Mouse (Mus musculus) midbrain, embryonic 16.5 days (tissue): ENCODE measurements at regions not wholly inside any gene's neighbourhood (a gene's known extent, or its start where the extent isn't known, plus 50 kb on each side); places are given as distances from the start of the nearest gene placed in this dataset.

Source experiments
- ATAC-seq: fragments of 200-750 bp; cut with Nextera tagmentation; 2 replicates; pipeline ENCODE4 v1.8.0; 2017; ENCODE audit warnings: moderate TSS enrichment
- H3K27ac ChIP-seq: fragments of 300-500 bp; sonication (generic); 2 replicates; pipeline ENCODE4 v1.5.1; 2014; ENCODE audit warnings: mild to moderate bottlenecking, low read length, mixed read lengths
- H3K27me3 ChIP-seq: fragments of 300-500 bp; sonication (generic); 2 replicates; pipeline ENCODE4 v1.6.1; 2014; ENCODE audit warnings: low read depth, low read length, mixed read lengths; ENCODE audit not compliant: control insufficient read depth, insufficient read depth
- H3K36me3 ChIP-seq: fragments of 300-500 bp; sonication (generic); 2 replicates; pipeline ENCODE4 v1.6.1; 2014; ENCODE audit warnings: mild to moderate bottlenecking, low read length, moderate library complexity, mixed read lengths; ENCODE audit not compliant: control insufficient read depth, insufficient read depth
- H3K4me1 ChIP-seq: fragments of 300-500 bp; sonication (generic); 2 replicates; pipeline ENCODE4 v1.6.1; 2014; ENCODE audit warnings: mild to moderate bottlenecking, low read length, mixed read lengths; ENCODE audit not compliant: control insufficient read depth, insufficient read depth
- H3K4me2 ChIP-seq: fragments of 300-500 bp; sonication (generic); 2 replicates; pipeline ENCODE4 v1.6.1; 2014; ENCODE audit warnings: mild to moderate bottlenecking, low read length, mixed read lengths
- H3K4me3 ChIP-seq: fragments of 300-500 bp; sonication (generic); 2 replicates; pipeline ENCODE4 v1.5.1; 2014; ENCODE audit warnings: low read depth, mild to moderate bottlenecking, low read length, moderate library complexity, mixed read lengths
- H3K9ac ChIP-seq: fragments of 300-500 bp; sonication (generic); 2 replicates; pipeline ENCODE4 v1.6.1; 2014; ENCODE audit warnings: low read depth, low read length, mixed read lengths
- H3K9me3 ChIP-seq: fragments of 300-500 bp; sonication (generic); replicated peaks from 2 replicates; pipeline ENCODE4 v1.6.1; 2014; ENCODE audit warnings: mild to moderate bottlenecking, low read length, mixed read lengths; ENCODE audit not compliant: control insufficient read depth, poor library complexity, severe bottlenecking
- WGBS: fragments of 180-500 bp; shearing (Covaris S2); extraction: QIAGEN DNeasy Blood & Tissue Kit; methylation state at CpG from one replicate; pipeline ENCODE4 v1.1.7; 2014; 5-methylcytosine and 5-hydroxymethylcytosine counted together

GRCm38 (mm10) chr14:37313906-37314305 lies 178.8 kb upstream of the Ghitm start:
- no peak overlapping the region for H3K27ac ChIP-seq
- H3K4me3 ChIP-seq = no peak overlapping the region
- H3K4me2 ChIP-seq = no peak overlapping the region
- H3K36me3 ChIP-seq = no peaks in the 10 kb centered on the region
- H3K9me3 ChIP-seq = no peaks in the 10 kb centered on the region
- no peaks in the 10 kb centered on the region for H3K4me1 ChIP-seq
- H3K9ac ChIP-seq = no peak overlapping the region
- ATAC-seq = no peak
- no peaks in the 10 kb centered on the region for H3K27me3 ChIP-seq

GRCm38 (mm10) chr14:37312887-37313286 lies 177.8 kb upstream of the Ghitm start:
- 91% methylated on average over 3 of the region's 3 CpGs for WGBS
- Histone ChIP-seq H3K4me2 (no peak overlapping the region), H3K27me3 (no peaks in the 10 kb centered on the region), H3K4me3 (no peak overlapping the region), H3K9ac (no peak overlapping the region), H3K9me3 (no peaks in the 10 kb centered on the region), H3K27ac (no peak overlapping the region), H3K36me3 (no peaks in the 10 kb centered on the region), H3K4me1 (no peaks in the 10 kb centered on the region)
- ATAC-seq = no peak

GRCm38 (mm10) chr14:37306622-37307274 lies 171.7 kb upstream of the Ghitm start:
- ATAC-seq = no peak
- Histone ChIP-seq H3K4me3 (no peak overlapping the region), H3K4me1 (no peaks in the 10 kb centered on the region), H3K36me3 (no peaks in the 10 kb centered on the region), H3K27ac (no peak overlapping the region), H3K27me3 (no peaks in the 10 kb centered on the region), H3K4me2 (no peak overlapping the region), H3K9ac (no peak overlapping the region), H3K9me3 (no peaks in the 10 kb centered on the region)
- WGBS = 51% methylated on average over 2 of the region's 2 CpGs

- no peaks in the 10 kb centered on the region for H3K27me3 ChIP-seq
- H3K9me3 ChIP-seq = no peaks in the 10 kb centered on the region
- no peak overlapping the region for H3K4me2 ChIP-seq
- no peaks in the 10 kb centered on the region for H3K4me1 ChIP-seq
- no peak for ATAC-seq
- no peak overlapping the region for H3K27ac ChIP-seq
- no peaks in the 10 kb centered on the region for H3K36me3 ChIP-seq
- H3K4me3 ChIP-seq = no peak overlapping the region
- no peak overlapping the region for H3K9ac ChIP-seq
Observed at GRCm38 (mm10) chr14:37298631-37299030, 163.6 kb upstream of the Ghitm start.

GRCm38 (mm10) chr14:37296531-37296930 lies 161.5 kb upstream of the Ghitm start:
- H3K36me3 ChIP-seq = no peaks in the 10 kb centered on the region
- H3K9me3 ChIP-seq = no peaks in the 10 kb centered on the region
- no peak overlapping the region for H3K4me3 ChIP-seq
- no peak overlapping the region for H3K27ac ChIP-seq
- H3K4me2 ChIP-seq = no peak overlapping the region
- H3K9ac ChIP-seq = no peak overlapping the region
- ATAC-seq = no peak
- 84% methylated on average over 1 of the region's 1 CpGs for WGBS
- H3K4me1 ChIP-seq = no peaks in the 10 kb centered on the region
- no peaks in the 10 kb centered on the region for H3K27me3 ChIP-seq

- H3K27me3 ChIP-seq = no peaks in the 10 kb centered on the region
- H3K9ac ChIP-seq = no peak overlapping the region
- H3K27ac ChIP-seq = no peak overlapping the region
- no peak overlapping the region for H3K4me2 ChIP-seq
- no peak overlapping the region for H3K4me3 ChIP-seq
- no peak for ATAC-seq
- 64% methylated on average over 4 of the region's 4 CpGs for WGBS
- no peaks in the 10 kb centered on the region for H3K9me3 ChIP-seq
- no peaks in the 10 kb centered on the region for H3K36me3 ChIP-seq
- H3K4me1 ChIP-seq = no peaks in the 10 kb centered on the region
Observed at GRCm38 (mm10) chr14:37292084-37292860, 157.2 kb upstream of the Ghitm start.

GRCm38 (mm10) chr14:37284391-37284790 lies 149.3 kb upstream of the Ghitm start:
- WGBS = 45% methylated on average over 5 of the region's 5 CpGs
- H3K36me3 ChIP-seq = no peaks in the 10 kb centered on the region
- H3K4me2 ChIP-seq = no peak overlapping the region
- H3K4me3 ChIP-seq = no peak overlapping the region
- no peak overlapping the region for H3K27ac ChIP-seq
- no peaks in the 10 kb centered on the region for H3K27me3 ChIP-seq
- no peak for ATAC-seq
- no peaks in the 10 kb centered on the region for H3K9me3 ChIP-seq
- H3K4me1 ChIP-seq = no peaks in the 10 kb centered on the region; the same call in 1 of the 2 replicates
- no peak overlapping the region for H3K9ac ChIP-seq

GRCm38 (mm10) chr14:37279356-37279755 lies 144.3 kb upstream of the Ghitm start:
- Histone ChIP-seq H3K9ac (no peak overlapping the region), H3K27ac (no peak overlapping the region), H3K4me1 (no peaks in the 10 kb centered on the region), H3K4me3 (no peak overlapping the region), H3K4me2 (no peak overlapping the region), H3K9me3 (no peaks in the 10 kb centered on the region), H3K27me3 (no peaks in the 10 kb centered on the region), H3K36me3 (no peaks in the 10 kb centered on the region)
- 86% methylated on average over 2 of the region's 2 CpGs for WGBS
- ATAC-seq = no peak
